Mouse (Mus musculus): ENCODE measurements around the gene Wdfy1. TPM values are rescaled to one million over a fixed set of nuclear protein-coding genes. Genes with fewer than 3 reads are reported as not detected.

Wdfy1 gene
- polyA plus RNA-seq, 1 experiment from 2014 or later, result 87.1 TPM

- H3K27ac ChIP-seq (replicated peaks), result no peak overlapping the region
- 79% methylated on average over 3 of the region's 3 CpGs for WGBS
- no peak overlapping the region for H3K4me2 ChIP-seq (replicated peaks)
- no peaks in the 10 kb centered on the region for H3K27me3 ChIP-seq
- ATAC-seq (replicated peaks), result no peak
- H3K9ac ChIP-seq (replicated peaks), result no peak overlapping the region
- H3K4me3 ChIP-seq, result no peak overlapping the region
- H3K9me3 ChIP-seq, result no peaks in the 10 kb centered on the region
- H3K36me3 ChIP-seq, result peaks cover 52% of the 10 kb centered on the region
- H3K4me1 ChIP-seq, result no peaks in the 10 kb centered on the region
Measured at GRCm38 (mm10) chr1:79782433-79782832, 6.5 kb upstream of the Wdfy1 start.

- H3K4me1 ChIP-seq, result peaks cover 4% of the 10 kb centered on the region
- no peak overlapping the region for H3K27ac ChIP-seq (replicated peaks)
- peaks cover 45% of the 10 kb centered on the region for H3K36me3 ChIP-seq
- no peaks in the 10 kb centered on the region for H3K27me3 ChIP-seq
- H3K4me3 ChIP-seq, result no peak overlapping the region
- 90% methylated on average over 11 of the region's 11 CpGs for WGBS
- no peaks in the 10 kb centered on the region for H3K9me3 ChIP-seq
- H3K4me2 ChIP-seq (replicated peaks), result no peak overlapping the region
- no peak for ATAC-seq (replicated peaks)
- H3K9ac ChIP-seq (replicated peaks), result no peak overlapping the region
Measured at GRCm38 (mm10) chr1:79778011-79778410, 2.1 kb upstream of the Wdfy1 start.

DNA sequence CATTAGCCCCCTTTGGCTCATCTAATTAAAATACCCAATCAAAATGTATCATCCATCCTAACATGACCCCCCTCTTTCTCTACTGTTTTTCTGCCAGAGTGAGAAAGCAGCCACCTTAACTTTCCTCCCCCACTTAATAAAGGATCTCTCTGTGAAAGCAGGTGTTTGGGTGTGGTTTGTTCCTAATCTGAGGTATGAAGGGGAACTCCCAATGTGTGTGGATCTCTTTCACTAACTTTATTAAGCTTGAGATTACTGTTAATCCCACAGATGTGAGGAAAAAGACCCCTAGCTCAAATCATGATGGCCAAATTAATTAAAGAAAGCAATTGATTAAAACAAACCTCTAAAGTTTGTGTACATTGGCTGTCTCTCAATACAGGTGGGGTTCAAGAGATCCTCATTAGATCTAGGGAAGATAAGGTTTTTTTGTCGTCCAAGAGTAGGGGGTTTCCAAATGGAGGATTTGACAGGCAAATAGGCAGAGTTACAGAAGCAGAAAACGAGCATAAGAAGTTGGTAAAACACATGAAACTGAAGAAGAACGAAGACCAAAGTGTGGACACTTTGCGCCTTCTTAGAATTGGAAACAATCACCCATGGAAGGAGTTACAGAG lies 1.7 kb downstream of the Wdfy1 start:
- ATAC-seq (replicated peaks), result no peak
- Histone ChIP-seq H3K4me2 (replicated peaks) (no peak overlapping the region), H3K9me3 (no peaks in the 10 kb centered on the region), H3K36me3 (peaks cover 14% of the 10 kb centered on the region), H3K4me3 (no peak overlapping the region), H3K4me1 (peaks cover 4% of the 10 kb centered on the region), H3K27me3 (no peaks in the 10 kb centered on the region), H3K9ac (replicated peaks) (no peak overlapping the region), H3K27ac (replicated peaks) (no peak overlapping the region)
- 82% methylated on average over 4 of the region's 4 CpGs for WGBS

DNA sequence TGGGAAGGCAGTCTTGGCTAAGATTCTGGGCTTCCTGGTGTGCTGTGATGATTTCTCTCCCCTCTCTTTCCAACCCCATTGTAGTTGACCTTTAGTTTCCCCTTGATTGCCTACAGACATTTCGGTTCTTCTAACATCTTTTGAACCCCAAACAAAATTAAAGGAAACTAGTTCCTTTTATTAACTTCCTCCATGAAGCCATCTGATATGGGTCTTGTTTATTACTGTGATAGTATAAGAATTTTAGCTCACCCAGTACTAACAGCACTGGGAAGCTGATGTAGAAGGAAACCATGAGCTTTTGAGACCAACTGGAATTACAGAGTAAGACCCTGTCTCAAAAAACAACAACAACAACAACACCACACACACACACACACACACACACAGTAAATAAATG lies 7.7 kb downstream of the Wdfy1 start:
- Histone ChIP-seq H3K27me3 (no peaks in the 10 kb centered on the region), H3K4me2 (replicated peaks) (no peak overlapping the region), H3K36me3 (no peaks in the 10 kb centered on the region), H3K9ac (replicated peaks) (no peak overlapping the region), H3K4me1 (no peaks in the 10 kb centered on the region), H3K4me3 (no peak overlapping the region), H3K9me3 (no peaks in the 10 kb centered on the region), H3K27ac (replicated peaks) (no peak overlapping the region)
- no peak for ATAC-seq (replicated peaks)
- 64% methylated on average over 1 of the region's 1 CpGs for WGBS

DNA sequence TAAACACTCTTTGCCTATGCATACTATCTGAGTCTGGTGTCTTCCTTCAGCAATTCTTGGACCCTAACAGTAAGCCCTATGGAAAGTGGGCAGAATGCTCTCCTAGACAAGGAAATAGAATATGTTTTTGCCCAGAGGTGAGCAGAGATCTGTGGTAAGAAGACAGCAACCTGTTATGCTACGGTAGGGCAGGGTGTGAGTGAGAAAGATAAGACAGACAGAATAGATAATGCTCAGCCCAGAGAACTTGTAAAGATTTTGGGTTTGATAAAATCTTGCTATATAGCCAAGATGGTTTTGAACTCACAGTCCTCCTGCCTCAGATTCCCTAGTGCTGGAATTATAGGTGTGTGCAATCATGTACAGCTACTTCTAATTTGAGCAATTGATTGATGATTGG lies 11.5 kb downstream of the Wdfy1 start:
- Histone ChIP-seq H3K4me3 (no peak overlapping the region), H3K4me2 (replicated peaks) (no peak overlapping the region), H3K36me3 (no peaks in the 10 kb centered on the region), H3K9ac (replicated peaks) (no peak overlapping the region), H3K4me1 (peaks cover 19% of the 10 kb centered on the region), H3K27me3 (no peaks in the 10 kb centered on the region), H3K9me3 (no peaks in the 10 kb centered on the region), H3K27ac (replicated peaks) (no peak overlapping the region)
- WGBS, result 92% methylated on average over 1 of the region's 1 CpGs
- no peak for ATAC-seq (replicated peaks)

- H3K4me1 ChIP-seq, result peaks cover 22% of the 10 kb centered on the region
- H3K9ac ChIP-seq (replicated peaks), result no peak overlapping the region
- H3K4me2 ChIP-seq (replicated peaks), result no peak overlapping the region
- no peak overlapping the region for H3K4me3 ChIP-seq
- no peak for ATAC-seq (replicated peaks)
- no peak overlapping the region for H3K27ac ChIP-seq (replicated peaks)
- no peaks in the 10 kb centered on the region for H3K9me3 ChIP-seq
- WGBS, result 91% methylated on average over 2 of the region's 2 CpGs
- H3K36me3 ChIP-seq, result no peaks in the 10 kb centered on the region
- no peaks in the 10 kb centered on the region for H3K27me3 ChIP-seq
Measured at GRCm38 (mm10) chr1:79764031-79764430, 11.9 kb downstream of the Wdfy1 start.

GRCm38 (mm10) chr1:79762282-79763250 lies 13.4 kb downstream of the Wdfy1 start:
- no peak for ATAC-seq (replicated peaks)
- peak overlapping the region; percentile 66 for H3K4me3 ChIP-seq
- H3K4me1 ChIP-seq, result peaks cover 22% of the 10 kb centered on the region
- peak overlapping the region; percentile 72 for H3K4me2 ChIP-seq (replicated peaks)
- H3K27ac ChIP-seq (replicated peaks), result peak overlapping the region; percentile 41; the same call in 1 of the 2 replicates
- H3K9me3 ChIP-seq, result no peaks in the 10 kb centered on the region
- H3K27me3 ChIP-seq, result no peaks in the 10 kb centered on the region
- H3K9ac ChIP-seq (replicated peaks), result no peak overlapping the region; the same call in 1 of the 2 replicates
- no peaks in the 10 kb centered on the region for H3K36me3 ChIP-seq
- WGBS, result 67% methylated on average over 16 of the region's 16 CpGs

DNA sequence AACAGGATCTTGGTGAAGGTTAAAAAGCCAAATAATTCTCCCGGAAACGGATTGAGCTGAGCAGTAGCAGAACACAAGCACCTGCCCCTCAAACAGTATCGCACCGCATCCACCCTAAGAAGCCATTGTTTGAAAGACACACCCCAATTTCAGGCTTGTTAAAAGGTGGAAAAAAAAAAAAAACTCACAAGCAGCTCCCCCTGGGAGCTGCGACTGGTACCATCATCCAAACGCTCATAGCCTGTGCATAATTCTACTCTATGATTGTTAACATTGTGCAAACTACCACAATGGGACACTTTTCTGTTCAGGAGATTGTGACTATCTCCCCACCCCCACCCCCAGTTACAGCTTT lies 14.0 kb downstream of the Wdfy1 start:
- Histone ChIP-seq H3K27me3 (no peaks in the 10 kb centered on the region), H3K36me3 (no peaks in the 10 kb centered on the region), H3K4me2 (replicated peaks) (peak overlapping the region; percentile 72), H3K4me1 (peaks cover 22% of the 10 kb centered on the region), H3K9ac (replicated peaks) (peak overlapping the region; percentile 86), H3K4me3 (peak overlapping the region; percentile 66), H3K9me3 (no peaks in the 10 kb centered on the region), H3K27ac (replicated peaks) (peak overlapping the region; percentile 41)
- WGBS, result under 1% methylated on average over 6 of the region's 6 CpGs
- ATAC-seq (replicated peaks), result peak; percentile 53; the same call in 1 of the 2 replicates

DNA sequence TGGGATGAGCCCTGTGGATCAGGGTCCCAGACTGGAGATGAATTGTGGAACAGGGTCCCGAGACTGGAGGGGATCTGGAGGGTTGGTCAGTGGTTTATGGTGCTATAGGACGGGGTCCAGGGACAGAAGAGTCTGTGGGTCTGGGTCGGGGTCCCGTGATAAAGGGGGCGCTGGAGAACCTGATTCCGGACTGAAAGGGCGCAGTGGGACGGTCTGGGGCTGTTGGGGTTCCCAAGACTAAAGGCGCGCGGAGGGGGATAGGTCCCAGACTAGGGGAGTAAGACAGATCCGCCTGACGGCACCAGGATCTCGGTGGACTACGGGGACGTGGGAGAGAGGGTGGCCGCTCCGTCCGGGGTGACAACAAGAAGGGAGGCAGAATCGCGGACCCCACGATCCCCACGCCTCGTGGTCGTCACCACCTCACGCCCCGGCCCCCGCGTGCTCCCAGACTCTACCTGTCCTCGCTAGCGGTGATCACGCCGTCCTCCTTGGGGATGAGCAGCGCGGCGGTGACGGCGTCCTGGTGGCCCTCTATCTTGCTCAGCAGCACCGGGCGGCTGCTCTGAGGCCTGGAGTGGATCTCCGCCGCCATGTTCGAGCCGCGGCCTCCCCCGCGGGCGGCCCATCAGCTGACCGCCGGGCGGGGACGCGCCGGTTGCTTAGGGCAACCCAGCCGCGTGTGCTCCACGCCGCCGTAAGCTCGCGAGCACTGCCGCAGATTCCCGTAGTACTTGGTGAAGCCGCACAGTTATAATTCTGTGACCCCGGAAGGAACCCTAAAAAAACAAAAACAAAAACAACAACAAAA lies 14.6 kb downstream of the Wdfy1 start:
- H3K4me3 ChIP-seq, result peak overlapping the region; percentile 66
- H3K4me1 ChIP-seq, result peaks cover 22% of the 10 kb centered on the region
- peak overlapping the region; percentile 72 for H3K4me2 ChIP-seq (replicated peaks)
- no peaks in the 10 kb centered on the region for H3K27me3 ChIP-seq
- H3K36me3 ChIP-seq, result no peaks in the 10 kb centered on the region
- peak; percentile 97 for ATAC-seq (replicated peaks)
- WGBS, result under 1% methylated on average over 65 of the region's 65 CpGs
- peak overlapping the region; percentile 41; the same call in 1 of the 2 replicates for H3K27ac ChIP-seq (replicated peaks)
- peak overlapping the region; percentile 86 for H3K9ac ChIP-seq (replicated peaks)
- H3K9me3 ChIP-seq, result no peaks in the 10 kb centered on the region

DNA sequence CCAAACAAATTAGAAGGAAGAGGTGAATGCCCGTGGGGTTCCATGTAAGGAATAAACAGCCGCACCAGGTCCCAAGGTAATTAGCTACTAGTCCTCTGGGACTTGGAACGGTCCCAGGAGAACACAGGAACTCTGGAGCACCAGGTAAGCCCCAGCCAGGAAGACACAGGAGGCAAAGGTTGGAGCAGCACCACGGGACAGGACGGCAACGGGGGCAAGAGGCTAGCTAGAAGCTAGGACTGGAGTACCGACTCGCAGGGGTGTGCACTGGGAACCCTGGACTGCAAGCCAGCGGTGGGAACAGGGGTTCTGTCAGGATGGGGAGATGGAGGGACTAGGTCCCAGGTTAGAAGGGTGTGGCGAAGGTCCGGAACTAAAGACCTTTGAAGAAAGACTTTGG lies 15.3 kb downstream of the Wdfy1 start:
- Histone ChIP-seq H3K4me2 (replicated peaks) (peak overlapping the region; percentile 72), H3K4me1 (peaks cover 22% of the 10 kb centered on the region), H3K4me3 (peak overlapping the region; percentile 66), H3K9me3 (no peaks in the 10 kb centered on the region), H3K9ac (replicated peaks) (peak overlapping the region; percentile 86), H3K27ac (replicated peaks) (no peak overlapping the region), H3K27me3 (no peaks in the 10 kb centered on the region), H3K36me3 (no peaks in the 10 kb centered on the region)
- ATAC-seq (replicated peaks), result no peak; the same call in 1 of the 2 replicates
- WGBS, result 4% methylated on average over 11 of the region's 11 CpGs

- no peak for ATAC-seq (replicated peaks)
- H3K4me1 ChIP-seq, result peaks cover 22% of the 10 kb centered on the region
- WGBS, result 61% methylated on average over 5 of the region's 5 CpGs
- H3K36me3 ChIP-seq, result no peaks in the 10 kb centered on the region
- no peak overlapping the region for H3K27ac ChIP-seq (replicated peaks)
- H3K9me3 ChIP-seq, result no peaks in the 10 kb centered on the region
- H3K4me2 ChIP-seq (replicated peaks), result peak overlapping the region; percentile 72
- no peak overlapping the region for H3K9ac ChIP-seq (replicated peaks)
- H3K27me3 ChIP-seq, result no peaks in the 10 kb centered on the region
- peak overlapping the region; percentile 5; the same call in 1 of the 2 replicates for H3K4me3 ChIP-seq
Measured at GRCm38 (mm10) chr1:79759436-79759972, 16.4 kb downstream of the Wdfy1 start.

All from forebrain, embryonic 15.5 days (tissue).